Mouse (Mus musculus) cerebellum, adult 11 months (tissue): ENCODE data around the gene Tmem109.
A peak's percentile ranks its signal among the peaks of the same experiment; 100 is the strongest.

Experiments
- DNase-seq: peaks from one replicate; pipeline ENCODE4 v3.0.0; 2022

Gene Tmem109

DNA sequence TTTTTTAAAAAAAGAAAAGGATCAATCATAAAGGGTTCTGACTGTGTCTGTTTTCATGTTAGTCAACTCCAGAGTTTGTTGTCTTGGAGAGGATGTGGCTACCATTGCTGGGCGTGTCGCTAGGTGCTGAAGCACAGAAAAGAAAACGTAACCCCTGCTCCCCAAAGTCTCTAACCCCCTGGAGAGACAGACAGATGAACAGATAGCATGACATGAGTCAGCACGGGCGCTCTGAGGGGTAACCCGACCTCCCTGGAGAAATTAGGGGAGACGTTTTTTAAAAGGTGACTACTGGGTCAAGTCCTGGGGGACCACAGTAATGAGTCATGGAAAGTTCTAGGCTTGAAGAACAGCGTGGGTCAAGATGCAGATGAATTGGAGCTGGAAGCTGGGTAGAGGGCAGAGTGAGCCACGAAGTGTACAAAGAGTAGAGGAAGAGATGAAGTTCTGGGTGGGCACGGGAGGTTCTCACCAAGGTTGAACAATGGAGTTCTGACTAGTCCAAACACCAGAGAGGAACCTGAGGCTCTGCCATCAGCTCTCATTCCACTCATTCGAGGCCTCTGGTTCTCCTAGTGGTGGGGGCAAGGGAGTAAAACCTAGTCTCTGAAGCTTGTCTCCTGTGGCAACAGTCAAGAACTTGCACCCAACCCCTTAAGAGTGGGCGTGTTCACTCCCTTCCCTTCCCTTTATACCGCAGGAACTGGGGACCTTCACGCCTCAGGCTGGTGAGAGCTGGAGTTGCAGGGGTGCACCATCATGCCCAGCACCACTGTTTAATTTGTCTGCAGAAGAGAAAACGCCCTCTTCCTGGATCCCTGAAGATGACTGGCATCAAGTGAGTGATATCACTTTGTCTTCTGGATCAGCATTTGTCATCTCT, 42.5 kb downstream of the Tmem109 start, which contains the start of gene Slc15a3:
TSS of gene Slc15a3 (plus strand) at position 718 of the 883 bp plus-strand sequence.
- DNase-seq, result no peak

- no peak for DNase-seq
Observed at GRCm38 (mm10) chr19:10835671-10836070, 46.1 kb downstream of the Tmem109 start.

DNA sequence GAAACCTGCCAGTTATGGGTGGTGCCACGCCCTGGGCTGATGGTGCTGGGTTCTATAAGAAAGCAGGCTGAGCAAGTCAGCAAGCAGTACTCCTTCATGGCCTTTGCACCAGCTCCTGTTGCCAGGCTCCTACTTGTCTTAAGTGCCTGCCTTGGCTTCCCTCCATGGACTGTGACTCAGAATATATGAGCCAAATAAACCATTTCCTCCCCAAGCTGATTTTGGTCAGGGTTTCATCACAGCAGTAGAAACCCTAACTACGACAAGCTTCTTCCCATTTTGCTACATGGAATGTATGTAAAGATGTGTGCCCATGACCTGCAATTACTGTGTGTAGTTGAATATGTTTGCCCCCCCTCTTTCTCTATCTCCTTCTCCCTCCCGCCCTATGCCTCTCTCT, 48.2 kb downstream of the Tmem109 start:
- no peak for DNase-seq

DNA sequence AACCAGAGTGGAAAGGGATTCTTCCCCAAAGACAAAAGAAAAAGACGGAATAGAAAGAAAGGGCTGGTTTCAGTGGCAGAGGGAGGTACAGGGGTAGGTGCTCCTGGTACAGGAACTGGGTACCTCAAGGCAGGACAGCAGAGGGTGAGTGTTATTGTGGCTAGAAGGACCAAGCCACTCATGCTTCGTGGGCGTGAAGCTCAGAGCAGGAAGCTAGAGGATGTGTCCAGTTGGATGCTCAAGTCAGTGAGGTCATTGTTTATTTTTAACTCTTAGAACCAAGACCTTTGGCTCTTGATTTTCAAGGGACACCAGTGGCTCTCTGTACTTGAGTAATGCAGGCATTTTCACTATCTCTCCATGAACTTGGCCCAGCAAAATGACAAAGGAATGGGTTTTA, 49.8 kb downstream of the Tmem109 start:
- DNase-seq, result no peak

GRCm38 (mm10) chr19:10831424-10831823, 50.4 kb downstream of the Tmem109 start:
- DNase-seq, result peak; percentile 50

GRCm38 (mm10) chr19:10829436-10830175, 52.2 kb downstream of the Tmem109 start, which contains the start of gene Cd6:
Gene Cd6 (minus strand): TSS chr19:10830058.
- no peak for DNase-seq

GRCm38 (mm10) chr19:10828321-10828720, 53.5 kb downstream of the Tmem109 start:
- no peak for DNase-seq

DNA sequence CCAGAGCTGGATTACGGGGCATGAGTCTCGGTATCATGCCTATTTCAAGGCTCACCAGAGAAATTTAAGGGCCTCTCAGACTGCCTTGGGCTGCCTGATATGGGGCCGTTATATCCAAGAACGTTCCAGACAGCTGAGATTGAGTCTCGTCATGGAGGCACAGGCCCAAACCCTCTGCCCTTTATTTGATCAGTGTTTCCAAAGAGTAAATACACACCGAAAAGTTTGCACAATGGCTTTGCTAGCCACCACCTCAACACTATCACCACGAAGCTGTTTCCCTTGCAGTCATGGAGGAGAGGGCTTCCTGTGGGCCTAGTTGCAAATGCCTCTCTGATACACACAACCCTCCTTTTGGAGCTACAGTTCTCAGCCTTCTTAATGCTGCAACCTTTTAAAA, 57.7 kb downstream of the Tmem109 start:
- no peak for DNase-seq

- DNase-seq, result no peak
Observed at GRCm38 (mm10) chr19:10822534-10822933, 59.3 kb downstream of the Tmem109 start.

DNA sequence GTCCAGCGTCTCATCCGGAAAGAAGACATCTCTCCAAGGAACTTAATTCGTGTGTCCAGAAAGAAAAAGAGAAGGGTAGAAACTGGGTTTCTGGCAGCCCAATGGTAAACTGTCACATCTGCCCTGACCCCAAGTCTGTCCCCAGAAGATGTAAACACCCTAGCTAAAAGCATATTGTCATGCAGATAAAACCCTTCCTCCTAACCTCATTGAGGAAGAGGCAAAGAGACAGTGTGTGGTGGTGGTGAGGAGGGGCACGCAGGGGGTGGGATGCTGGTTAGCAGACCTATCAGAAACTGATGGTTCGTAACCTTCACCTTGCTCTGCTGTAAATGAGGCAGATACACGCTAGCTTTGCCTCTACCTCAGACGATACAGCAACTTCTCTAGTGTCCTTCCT, 60.5 kb downstream of the Tmem109 start:
- no peak for DNase-seq
